Comparison of ENCODE assay signal across 25 mouse cellular contexts in the genomic region with DNA sequence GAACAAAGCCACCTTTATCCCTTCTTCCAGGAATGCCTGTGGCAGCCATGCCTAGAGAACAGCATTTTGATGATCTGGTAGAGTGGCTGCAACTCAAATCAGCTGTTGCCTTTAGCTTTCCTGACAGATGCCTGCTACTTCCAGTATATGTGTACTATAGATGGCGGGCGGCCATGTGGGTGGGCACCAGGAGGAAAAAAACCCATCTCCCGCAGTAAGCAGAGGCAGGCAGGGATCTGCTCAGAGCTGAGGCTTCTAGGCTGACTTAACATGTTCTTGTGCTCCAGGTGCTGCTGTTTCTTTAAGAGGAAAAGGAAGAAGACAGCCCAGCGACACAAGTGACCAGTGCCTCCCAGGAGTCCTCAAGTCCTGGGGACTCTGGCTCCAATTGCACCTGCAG. TPM values are rescaled to one million over a fixed set of nuclear protein-coding genes. Genes with fewer than 3 reads are reported as not detected.
DNase-seq lines count a peak whose midpoint lies in the region; ATAC-seq and TF ChIP-seq lines count a peak whose summit lies in the region.
"Had no signal": no experiment of that assay in that cellular context is flagged by ENCODE, and none has a peak within 500 bp of the region (broad histone marks: within the 10 kb centered on the region; RNA-seq: fewer than 3 reads in every experiment).

No protein-coding gene starts in this region.

- H3K4me2 ChIP-seq in kidney, embryonic 14.5 days (replicated peaks; ENCODE audit: low read depth, low read length): no peak overlapping the region
- H3K4me2 ChIP-seq: embryonic facial prominence, embryonic 12.5 days; forebrain, embryonic 15.5 days; heart, embryonic 11.5 days; heart, embryonic 15.5 days; hindbrain, embryonic 12.5 days had no signal

- H3K4me3 ChIP-seq in layer of hippocampus, adult 2 months: no peak overlapping the region
- H3K4me3 ChIP-seq in hindbrain, embryonic 10.5 days: no peak overlapping the region
- H3K4me3 ChIP-seq in kidney, embryonic 14.5 days (ENCODE audit: low read length): no peak overlapping the region
- H3K4me3 ChIP-seq: embryonic facial prominence, embryonic 12.5 days; forebrain, embryonic 15.5 days; heart, embryonic 15.5 days; hindbrain, embryonic 12.5 days had no signal

- TF ChIP-seq CTCF in layer of hippocampus, adult 2 months (conservative IDR thresholded peaks at IDR 0.05): no peak

- peaks cover 53% of the 10 kb centered on the region for H3K36me3 ChIP-seq in hindbrain, embryonic 10.5 days
- H3K36me3 ChIP-seq in kidney, embryonic 14.5 days (ENCODE audit: control insufficient read depth, insufficient read depth, low read length): peaks cover 21% of the 10 kb centered on the region

- H3K4me1 ChIP-seq in hindbrain, embryonic 10.5 days (replicated peaks): no peaks in the 10 kb centered on the region
- no peaks in the 10 kb centered on the region for H3K4me1 ChIP-seq in kidney, embryonic 14.5 days (ENCODE audit: control insufficient read depth, insufficient read depth, low read length)
- H3K4me1 ChIP-seq: embryonic facial prominence, embryonic 12.5 days; forebrain, embryonic 15.5 days; heart, embryonic 15.5 days; hindbrain, embryonic 12.5 days had no signal

- H3K27me3 ChIP-seq in hindbrain, embryonic 10.5 days (ENCODE audit: insufficient read depth, poor library complexity, severe bottlenecking): no peaks in the 10 kb centered on the region
- H3K27me3 ChIP-seq in kidney, embryonic 14.5 days (ENCODE audit: control insufficient read depth, insufficient read depth, low read length): no peaks in the 10 kb centered on the region
- H3K27me3 ChIP-seq: embryonic facial prominence, embryonic 12.5 days; forebrain, embryonic 15.5 days; heart, embryonic 15.5 days; hindbrain, embryonic 12.5 days had no signal

- H3K9me3 ChIP-seq in hindbrain, embryonic 10.5 days: no peaks in the 10 kb centered on the region
- no peaks in the 10 kb centered on the region for H3K9me3 ChIP-seq in kidney, embryonic 14.5 days (ENCODE audit: control insufficient read depth, low read length)
- H3K9me3 ChIP-seq: embryonic facial prominence, embryonic 12.5 days; forebrain, embryonic 15.5 days; G1E; heart, embryonic 15.5 days; hindbrain, embryonic 12.5 days had no signal

- WGBS in hindbrain, embryonic 10.5 days: 86% methylated on average over 4 of the region's 4 CpGs
- WGBS in kidney, embryonic 14.5 days: 76% methylated on average over 4 of the region's 4 CpGs

- DNase-seq in frontal cortex, postnatal 25 days (ENCODE audit: low spot score in 2 of 2): peak; percentile 22 to 26
- DNase-seq in layer of hippocampus, adult 2 months (ENCODE audit: low spot score in 2 of 2): no peak
- DNase-seq in layer of hippocampus, postnatal 25 days (ENCODE audit: extremely low spot score in 1 of 2, low spot score in 1 of 2): no peak
- peak; percentile 51 for DNase-seq in right cerebral cortex, adult 18-20 months
- no peak for DNase-seq in right cerebral cortex, postnatal 4 days
- no peak for DNase-seq in hindbrain, embryonic 10.5 days (ENCODE audit: low spot score)
- DNase-seq: adrenal gland, adult 8-10 months; adrenal gland, postnatal 36 days; B cell, adult 2 months; cerebellum, adult 11-12 months; cerebellum, adult 9-10 months; cerebellum, postnatal 25 days; gastrocnemius, postnatal 36 days; heart, adult 18-20 months; heart, postnatal 36 days had no signal

- ATAC-seq in frontal cortex, adult (ENCODE audit: low TSS enrichment): no peak
- ATAC-seq in kidney, embryonic 14.5 days (ENCODE audit: low FRiP score, low TSS enrichment): no peak
- ATAC-seq: CD4-positive, CD25-positive, alpha-beta regulatory T cell, adult 4 months; forebrain, embryonic 15.5 days; hindbrain, embryonic 16.5 days had no signal

- peak overlapping the region; percentile 86 for H3K27ac ChIP-seq in layer of hippocampus, adult 2 months
- H3K27ac ChIP-seq in hindbrain, embryonic 10.5 days: no peak overlapping the region
- H3K27ac ChIP-seq in kidney, embryonic 14.5 days (ENCODE audit: low read depth, low read length): no peak overlapping the region
- H3K27ac ChIP-seq: embryonic facial prominence, embryonic 12.5 days; forebrain, embryonic 15.5 days; heart, embryonic 15.5 days; hindbrain, embryonic 12.5 days had no signal

- no peak overlapping the region for H3K9ac ChIP-seq in kidney, embryonic 14.5 days (ENCODE audit: low read depth, low read length)
- H3K9ac ChIP-seq: embryonic facial prominence, embryonic 12.5 days; forebrain, embryonic 15.5 days; heart, embryonic 15.5 days; hindbrain, embryonic 12.5 days had no signal

RNA-seq across cellular contexts. Expression of a gene that starts 20.7 kb away (rescaled TPM):
- 100 to 1,000 TPM; 195 to 201 TPM for total RNA-seq in layer of hippocampus, adult 2 months (2021)
- 100 to 1,000 TPM; 229 to 238 TPM for total RNA-seq in layer of hippocampus, postnatal 25 days (2021)
- 498 and 516 TPM in 2 replicates for polyA plus RNA-seq in hindbrain, embryonic 10.5 days (2016; fragmentation: Nextera tagmentation; extraction: Ambion mirVana)
- polyA plus RNA-seq in kidney, embryonic 14.5 days (2014; fragmentation: Nextera tagmentation; extraction: Ambion mirVana): 622 and 701 TPM in 2 replicates

RNA-seq across cellular contexts. Expression of a gene that starts 30.2 kb away (rescaled TPM):
- total RNA-seq in layer of hippocampus, adult 2 months (2021): 1 to 10 TPM; 4.6 to 6.9 TPM
- 1 to 10 TPM; 4.9 to 6.3 TPM for total RNA-seq in layer of hippocampus, postnatal 25 days (2021)
- polyA plus RNA-seq in hindbrain, embryonic 10.5 days (2016; fragmentation: Nextera tagmentation; extraction: Ambion mirVana): 3.5 and 4.6 TPM in 2 replicates
- polyA plus RNA-seq in kidney, embryonic 14.5 days (2014; fragmentation: Nextera tagmentation; extraction: Ambion mirVana): 0.91 and 1.5 TPM in 2 replicates
- polyA plus RNA-seq: G1E had no signal

Comparison
In these comparisons a context has a peak if more than half of its experiments do, and no peak if none do; other contexts are left out.
1. DNase-seq: peak in frontal cortex, postnatal 25 days (2 of 2) and right cerebral cortex, adult 18-20 months (single experiment); none in layer of hippocampus, adult 2 months (0 of 2), layer of hippocampus, postnatal 25 days (0 of 2), right cerebral cortex, postnatal 4 days (single experiment) and hindbrain, embryonic 10.5 days (single experiment).